Mouse (Mus musculus) liver, embryonic 14.5 days (tissue): ENCODE results near the gene Tbck.

Experiments used
- CTCF ChIP-seq: IDR thresholded peaks from 2 replicates; pipeline ENCODE4 v1.5.1; 2016; ENCODE audit warnings: antibody characterized with exemption, low read depth, control low read depth
- EP300 ChIP-seq: IDR thresholded peaks from 2 replicates; pipeline ENCODE4 v1.6.1; 2016; ENCODE audit warnings: antibody characterized with exemption, low read depth

- TF ChIP-seq CTCF = no peak
- no peak for TF ChIP-seq EP300
These were observed 170.3 kb downstream of the Tbck start for GRCm38 (mm10) chr3:132854271-132854670.
